Mouse (Mus musculus) heart, adult 2 months (tissue): ENCODE measurements at regions not wholly inside any gene's neighbourhood (a gene's known extent, or its start where the extent isn't known, plus 50 kb on each side); places are given as distances from the start of the nearest gene placed in this dataset.

Experiments
- DNase-seq, 2 experiments: peaks; one replicate each; pipeline ENCODE4 v3.0.0; 2021
- H3K27ac ChIP-seq: fragments of 200-600 bp; 2 replicates; pipeline ENCODE4 v1.8.1; 2022
- H3K27me3 ChIP-seq: fragments of 200-500 bp; 2 replicates; pipeline ENCODE4 v1.6.1; 2012; ENCODE audit warnings: mild to moderate bottlenecking, low read length, inconsistent platforms, mixed read lengths; ENCODE audit not compliant: control insufficient read depth, insufficient read depth
- H3K36me3 ChIP-seq: fragments of 200-500 bp; 2 replicates; pipeline ENCODE4 v1.6.1; 2012; ENCODE audit warnings: low read length, inconsistent platforms; ENCODE audit not compliant: control insufficient read depth, insufficient read depth
- H3K4me1 ChIP-seq: fragments of 200-500 bp; 2 replicates; pipeline ENCODE4 v1.6.1; 2011; ENCODE audit warnings: low read length; ENCODE audit not compliant: control insufficient read depth, insufficient read depth
- H3K4me3 ChIP-seq: fragments of 200-600 bp; 2 replicates; pipeline ENCODE4 v1.8.1; 2022
- H3K79me2 ChIP-seq: fragments of 200-500 bp; replicated peaks from 2 replicates; pipeline ENCODE4 v1.6.1; 2012; ENCODE audit warnings: mild to moderate bottlenecking, inconsistent platforms, low read length, moderate library complexity, mixed read lengths; ENCODE audit not compliant: control insufficient read depth, insufficient read depth
- H3K9ac ChIP-seq: fragments of 200-500 bp; 2 replicates; pipeline ENCODE4 v1.6.1; 2012; ENCODE audit warnings: low read depth, mild to moderate bottlenecking, control low read depth, inconsistent platforms, low read length, mixed read lengths
- CTCF ChIP-seq: fragments of 200-600 bp; IDR thresholded peaks from 2 replicates; pipeline ENCODE4 v1.8.1; 2022; ENCODE audit warnings: antibody characterized with exemption, mild to moderate bottlenecking, moderate library complexity
- EP300 ChIP-seq: fragments of 200-500 bp; IDR thresholded peaks from 2 replicates; pipeline ENCODE4 v1.6.1; 2011; ENCODE audit warnings: low read depth, low read length, control low read depth; ENCODE audit not compliant: insufficient read depth
- POLR2A ChIP-seq: fragments of 200-500 bp; IDR thresholded peaks from 2 replicates; pipeline ENCODE4 v1.6.1; 2011; ENCODE audit warnings: mild to moderate bottlenecking, low read depth, low read length, control low read depth; ENCODE audit not compliant: insufficient read depth
- WGBS: fragments of 180-500 bp; shearing (Covaris S2); methylation state at CpG from one replicate; pipeline ENCODE4 v1.1.7; 2018; 5-methylcytosine and 5-hydroxymethylcytosine counted together
- intact Hi-C: fragments of 180-260 bp; cut with DNase I; formaldehyde crosslinking; loops from one replicate; pipeline ENCODE4 v1.15.1; 2025

- H3K4me1 ChIP-seq: no peaks in the 10 kb centered on the region; the same call in 1 of the 2 replicates
- DNase-seq: no peak
- no peak overlapping the region for H3K27ac ChIP-seq
- no peaks in the 10 kb centered on the region for H3K36me3 ChIP-seq
- H3K9ac ChIP-seq: no peak overlapping the region
- H3K79me2 ChIP-seq: no peaks in the 10 kb centered on the region
- H3K27me3 ChIP-seq: no peaks in the 10 kb centered on the region
- TF ChIP-seq POLR2A (no peak), EP300 (no peak), CTCF (no peak)
- no peak overlapping the region for H3K4me3 ChIP-seq
- intact Hi-C loops: no loop called here
- WGBS: 88% methylated on average over 3 of the region's 3 CpGs
Observed at GRCm38 (mm10) chr15:40481239-40481638, 347.1 kb downstream of the 9330182O14Rik start.

- 58% methylated on average over 1 of the region's 1 CpGs for WGBS
- Histone ChIP-seq H3K79me2 (no peaks in the 10 kb centered on the region), H3K27me3 (no peaks in the 10 kb centered on the region), H3K9ac (no peak overlapping the region), H3K4me1 (no peaks in the 10 kb centered on the region), H3K27ac (no peak overlapping the region), H3K4me3 (no peak overlapping the region), H3K36me3 (no peaks in the 10 kb centered on the region)
- intact Hi-C loops: no loop called here
- peak; percentile 27 to 42 for DNase-seq
- TF ChIP-seq CTCF (no peak), EP300 (no peak), POLR2A (no peak)
Observed at GRCm38 (mm10) chr15:40485997-40486396, 351.8 kb downstream of the 9330182O14Rik start.

GRCm38 (mm10) chr15:40501180-40502125, 367.3 kb downstream of the 9330182O14Rik start:
- Histone ChIP-seq H3K27me3 (no peaks in the 10 kb centered on the region), H3K79me2 (no peaks in the 10 kb centered on the region), H3K36me3 (no peaks in the 10 kb centered on the region), H3K27ac (no peak overlapping the region), H3K4me3 (no peak overlapping the region), H3K4me1 (no peaks in the 10 kb centered on the region), H3K9ac (no peak overlapping the region)
- 70% methylated on average over 11 of the region's 11 CpGs for WGBS
- intact Hi-C loops: no loop called here
- no peak for TF ChIP-seq CTCF
- no peak for TF ChIP-seq EP300
- TF ChIP-seq POLR2A: no peak
- no peak for DNase-seq

- Histone ChIP-seq H3K27ac (no peak overlapping the region), H3K36me3 (no peaks in the 10 kb centered on the region), H3K4me1 (no peaks in the 10 kb centered on the region), H3K9ac (no peak overlapping the region), H3K4me3 (no peak overlapping the region), H3K27me3 (no peaks in the 10 kb centered on the region), H3K79me2 (no peaks in the 10 kb centered on the region)
- intact Hi-C loops: no loop called here
- TF ChIP-seq EP300: no peak
- no peak for TF ChIP-seq CTCF
- TF ChIP-seq POLR2A: no peak
- 51% methylated on average over 2 of the region's 2 CpGs for WGBS
- no peak for DNase-seq
Observed at GRCm38 (mm10) chr15:40510826-40511225, 376.7 kb downstream of the 9330182O14Rik start.

GRCm38 (mm10) chr15:40524350-40524749, 390.2 kb downstream of the 9330182O14Rik start:
- H3K27me3 ChIP-seq: no peaks in the 10 kb centered on the region
- TF ChIP-seq EP300 (no peak), POLR2A (no peak), CTCF (no peak)
- intact Hi-C loops: no loop called here

GRCm38 (mm10) chr15:40533451-40533873, 399.3 kb downstream of the 9330182O14Rik start:
- intact Hi-C loops: no loop called here
- Histone ChIP-seq H3K79me2 (no peaks in the 10 kb centered on the region), H3K4me3 (no peak overlapping the region), H3K9ac (no peak overlapping the region), H3K27me3 (no peaks in the 10 kb centered on the region), H3K27ac (no peak overlapping the region), H3K36me3 (no peaks in the 10 kb centered on the region), H3K4me1 (no peaks in the 10 kb centered on the region)
- TF ChIP-seq CTCF: no peak
- no peak for TF ChIP-seq EP300
- TF ChIP-seq POLR2A: no peak
- 56% methylated on average over 8 of the region's 8 CpGs for WGBS
- no peak for DNase-seq

More at GRCm38 (mm10) chr15:40524350-40524749, 390.2 kb downstream of the 9330182O14Rik start:
- DNase-seq: no peak
- WGBS: 78% methylated on average over 2 of the region's 2 CpGs
- no peaks in the 10 kb centered on the region for H3K79me2 ChIP-seq
- H3K36me3 ChIP-seq: no peaks in the 10 kb centered on the region
- H3K27ac ChIP-seq: no peak overlapping the region
- no peaks in the 10 kb centered on the region for H3K4me1 ChIP-seq
- no peak overlapping the region for H3K9ac ChIP-seq
- no peak overlapping the region for H3K4me3 ChIP-seq
